Mouse (Mus musculus) embryonic facial prominence, embryonic 13.5 days (tissue): Measurements from ENCODE around the gene Smoc1. TPM values are rescaled to one million over a fixed set of nuclear protein-coding genes. Genes with fewer than 3 reads are reported as not detected.

Source experiments
- ATAC-seq: fragments of 200-750 bp; cut with Nextera tagmentation; 2 replicates; pipeline ENCODE4 v1.8.0; 2017; ENCODE audit warnings: low read depth; ENCODE audit not compliant: insufficient number of reproducible peaks, insufficient read depth, low FRiP score, low TSS enrichment
- H3K27ac ChIP-seq: fragments of 300-500 bp; sonication (generic); 2 replicates; pipeline ENCODE4 v1.5.1; 2015; ENCODE audit warnings: moderate library complexity, mild to moderate bottlenecking, inconsistent platforms
- H3K27me3 ChIP-seq: fragments of 300-500 bp; sonication (generic); 2 replicates; pipeline ENCODE4 v1.6.1; 2015; ENCODE audit warnings: mild to moderate bottlenecking, inconsistent platforms
- H3K36me3 ChIP-seq: fragments of 300-500 bp; sonication (generic); 2 replicates; pipeline ENCODE4 v1.6.1; 2015; ENCODE audit warnings: mild to moderate bottlenecking, inconsistent platforms
- H3K4me1 ChIP-seq: fragments of 300-500 bp; sonication (generic); 2 replicates; pipeline ENCODE4 v1.6.1; 2015; ENCODE audit warnings: inconsistent platforms
- H3K4me2 ChIP-seq: fragments of 300-500 bp; sonication (generic); 2 replicates; pipeline ENCODE4 v1.6.1; 2015; ENCODE audit warnings: moderate library complexity, mild to moderate bottlenecking, inconsistent platforms
- H3K4me3 ChIP-seq: fragments of 300-500 bp; sonication (generic); 2 replicates; pipeline ENCODE4 v1.5.1; 2015; ENCODE audit warnings: mild to moderate bottlenecking, inconsistent platforms
- H3K9ac ChIP-seq: fragments of 300-500 bp; sonication (generic); 2 replicates; pipeline ENCODE4 v1.6.1; 2015; ENCODE audit warnings: mild to moderate bottlenecking, inconsistent platforms
- H3K9me3 ChIP-seq: fragments of 300-500 bp; sonication (generic); 2 replicates; pipeline ENCODE4 v1.6.1; 2016; ENCODE audit warnings: inconsistent platforms
- WGBS: fragments of 180-500 bp; shearing (Covaris S2); methylation state at CpG from one replicate; pipeline ENCODE4 v1.1.7; 2015; ENCODE audit warnings: mixed read lengths; 5-methylcytosine and 5-hydroxymethylcytosine counted together
- polyA plus RNA-seq: library from polyadenylated mRNA; unstranded; fragments of >200 nt; fragmentation: Nextera tagmentation; extraction: Ambion mirVana; gene quantifications from 2 replicates; pipeline ENCODE4 v1.2.1, GENCODE M21; 2015

The Smoc1 gene
- polyA plus RNA-seq, 1 experiment from 2014 or later, result 15.5 TPM

DNA sequence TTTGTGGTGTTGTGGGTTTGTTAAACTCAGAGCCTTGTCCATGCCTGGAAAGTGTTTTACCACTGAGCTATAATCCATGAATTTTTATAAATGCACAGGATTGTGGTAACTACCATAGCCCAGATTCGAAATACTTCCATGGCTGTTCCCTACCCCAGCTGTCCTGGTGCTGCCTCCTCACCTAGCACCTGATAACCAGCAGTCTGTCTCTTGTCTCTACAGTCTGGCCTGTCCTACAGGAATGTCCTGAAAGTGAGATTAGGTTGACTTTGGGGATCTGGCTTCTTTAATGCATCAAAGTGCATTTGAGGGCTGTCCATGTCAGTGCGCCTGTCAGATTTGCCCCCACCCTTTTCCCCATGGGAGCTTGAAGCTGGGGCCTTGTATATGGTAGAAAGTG lies 29.2 kb downstream of the Smoc1 start:
- H3K36me3 ChIP-seq, result no peaks in the 10 kb centered on the region
- no peak overlapping the region for H3K4me3 ChIP-seq
- ATAC-seq, result no peak
- H3K9ac ChIP-seq, result no peak overlapping the region
- peaks cover 32% of the 10 kb centered on the region for H3K4me1 ChIP-seq
- H3K4me2 ChIP-seq, result no peak overlapping the region
- H3K9me3 ChIP-seq, result no peaks in the 10 kb centered on the region
- 97% methylated on average over 2 of the region's 2 CpGs for WGBS
- H3K27me3 ChIP-seq, result no peaks in the 10 kb centered on the region
- no peak overlapping the region for H3K27ac ChIP-seq

DNA sequence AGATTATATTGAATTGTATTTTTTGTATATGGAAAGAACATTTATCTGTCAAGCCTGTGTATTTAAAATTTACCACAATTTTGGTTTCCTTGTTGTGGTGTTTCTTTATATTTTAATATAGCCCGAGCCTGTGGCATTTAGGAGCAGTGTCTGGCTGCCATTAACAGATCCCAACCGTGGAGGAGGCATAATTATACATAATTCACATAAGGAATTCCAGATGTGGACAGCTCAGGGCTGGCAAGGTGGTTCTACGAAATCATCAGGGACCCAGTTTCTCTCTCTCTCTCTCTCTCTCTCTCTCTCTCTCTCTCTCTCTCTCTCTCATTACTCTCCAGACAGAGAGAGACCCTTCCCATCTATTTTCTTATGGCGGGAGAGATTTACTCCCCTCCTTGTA lies 31.0 kb downstream of the Smoc1 start:
- Histone ChIP-seq H3K36me3 (no peaks in the 10 kb centered on the region), H3K4me1 (peaks cover 32% of the 10 kb centered on the region), H3K9ac (no peak overlapping the region), H3K27ac (no peak overlapping the region), H3K4me3 (no peak overlapping the region), H3K27me3 (no peaks in the 10 kb centered on the region), H3K4me2 (peak overlapping the region; percentile 19; the same call in 1 of the 2 replicates), H3K9me3 (no peaks in the 10 kb centered on the region)
- WGBS, result 12% methylated on average over 4 of the region's 4 CpGs
- ATAC-seq, result peak; percentile 52; the same call in 1 of the 2 replicates

GRCm38 (mm10) chr12:81058561-81058960 lies 32.0 kb downstream of the Smoc1 start:
- Histone ChIP-seq H3K9me3 (no peaks in the 10 kb centered on the region), H3K4me2 (no peak overlapping the region), H3K36me3 (no peaks in the 10 kb centered on the region), H3K4me3 (no peak overlapping the region), H3K27ac (no peak overlapping the region), H3K9ac (no peak overlapping the region), H3K4me1 (peaks cover 32% of the 10 kb centered on the region), H3K27me3 (no peaks in the 10 kb centered on the region)
- 83% methylated on average over 3 of the region's 3 CpGs for WGBS
- no peak for ATAC-seq

- WGBS, result 78% methylated on average over 6 of the region's 6 CpGs
- no peaks in the 10 kb centered on the region for H3K36me3 ChIP-seq
- H3K9me3 ChIP-seq, result no peaks in the 10 kb centered on the region
- H3K4me2 ChIP-seq, result no peak overlapping the region
- no peak overlapping the region for H3K4me3 ChIP-seq
- H3K27ac ChIP-seq, result no peak overlapping the region
- no peaks in the 10 kb centered on the region for H3K27me3 ChIP-seq
- H3K9ac ChIP-seq, result no peak overlapping the region
- H3K4me1 ChIP-seq, result peaks cover 7% of the 10 kb centered on the region
- ATAC-seq, result no peak
These were observed 35.3 kb downstream of the Smoc1 start for GRCm38 (mm10) chr12:81061831-81062361.

GRCm38 (mm10) chr12:81063336-81063955 lies 36.8 kb downstream of the Smoc1 start:
- ATAC-seq, result no peak
- Histone ChIP-seq H3K4me1 (no peaks in the 10 kb centered on the region), H3K27me3 (no peaks in the 10 kb centered on the region), H3K9me3 (no peaks in the 10 kb centered on the region), H3K36me3 (no peaks in the 10 kb centered on the region), H3K4me2 (no peak overlapping the region), H3K27ac (no peak overlapping the region), H3K9ac (no peak overlapping the region), H3K4me3 (no peak overlapping the region)
- WGBS, result 88% methylated on average over 6 of the region's 6 CpGs

DNA sequence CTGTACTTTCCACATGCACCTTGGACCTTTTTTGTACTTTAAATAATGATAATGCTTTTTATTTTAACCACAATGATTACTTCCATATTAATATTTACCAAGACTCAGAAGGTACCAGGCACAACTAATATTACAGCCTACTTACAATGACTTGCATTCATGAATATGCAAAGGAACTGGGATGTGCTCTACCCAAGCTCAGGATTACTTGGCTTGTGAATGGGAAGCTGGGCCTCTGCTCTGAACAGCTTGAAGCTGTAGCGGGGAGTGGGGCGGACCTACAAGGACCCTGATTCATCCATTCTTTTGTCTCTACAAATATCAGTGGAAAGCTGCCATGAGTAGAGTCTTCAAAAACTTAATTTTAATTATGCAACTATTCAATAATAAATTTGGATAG lies 47.5 kb downstream of the Smoc1 start:
- Histone ChIP-seq H3K9ac (no peak overlapping the region), H3K4me3 (no peak overlapping the region), H3K27ac (no peak overlapping the region), H3K4me2 (no peak overlapping the region), H3K36me3 (no peaks in the 10 kb centered on the region), H3K4me1 (no peaks in the 10 kb centered on the region), H3K9me3 (no peaks in the 10 kb centered on the region), H3K27me3 (no peaks in the 10 kb centered on the region)
- 84% methylated on average over 2 of the region's 2 CpGs for WGBS
- no peak for ATAC-seq

DNA sequence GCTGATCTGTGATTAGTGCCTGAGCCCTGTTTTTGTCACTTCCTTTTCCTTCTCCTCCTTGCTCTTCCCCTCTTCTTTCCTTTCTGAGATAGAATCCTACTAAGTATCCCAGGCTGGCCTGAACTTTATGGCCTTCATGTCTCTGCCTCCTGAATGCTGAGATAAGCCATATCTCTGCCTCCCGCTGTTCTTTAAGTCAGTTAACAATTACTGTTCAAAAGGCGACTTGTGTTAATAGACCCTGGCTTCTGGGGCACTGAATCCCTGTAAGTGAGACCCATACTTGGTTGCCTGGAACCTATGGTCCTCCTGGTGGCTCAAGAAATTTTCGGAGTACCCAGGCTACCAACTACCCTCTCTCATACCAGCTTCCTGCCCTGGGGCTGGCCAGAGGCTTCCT lies 48.3 kb downstream of the Smoc1 start:
- no peaks in the 10 kb centered on the region for H3K27me3 ChIP-seq
- no peak for ATAC-seq
- no peak overlapping the region for H3K9ac ChIP-seq
- H3K4me3 ChIP-seq, result no peak overlapping the region
- H3K4me1 ChIP-seq, result no peaks in the 10 kb centered on the region
- H3K9me3 ChIP-seq, result no peaks in the 10 kb centered on the region
- no peak overlapping the region for H3K27ac ChIP-seq
- no peaks in the 10 kb centered on the region for H3K36me3 ChIP-seq
- H3K4me2 ChIP-seq, result no peak overlapping the region
- 83% methylated on average over 3 of the region's 3 CpGs for WGBS

- Histone ChIP-seq H3K36me3 (no peaks in the 10 kb centered on the region), H3K4me1 (no peaks in the 10 kb centered on the region), H3K9ac (no peak overlapping the region), H3K4me3 (no peak overlapping the region), H3K4me2 (no peak overlapping the region), H3K9me3 (no peaks in the 10 kb centered on the region), H3K27ac (no peak overlapping the region), H3K27me3 (no peaks in the 10 kb centered on the region)
- WGBS, result 83% methylated on average over 2 of the region's 2 CpGs
- ATAC-seq, result no peak
These were observed 51.5 kb downstream of the Smoc1 start for GRCm38 (mm10) chr12:81077953-81078646.

DNA sequence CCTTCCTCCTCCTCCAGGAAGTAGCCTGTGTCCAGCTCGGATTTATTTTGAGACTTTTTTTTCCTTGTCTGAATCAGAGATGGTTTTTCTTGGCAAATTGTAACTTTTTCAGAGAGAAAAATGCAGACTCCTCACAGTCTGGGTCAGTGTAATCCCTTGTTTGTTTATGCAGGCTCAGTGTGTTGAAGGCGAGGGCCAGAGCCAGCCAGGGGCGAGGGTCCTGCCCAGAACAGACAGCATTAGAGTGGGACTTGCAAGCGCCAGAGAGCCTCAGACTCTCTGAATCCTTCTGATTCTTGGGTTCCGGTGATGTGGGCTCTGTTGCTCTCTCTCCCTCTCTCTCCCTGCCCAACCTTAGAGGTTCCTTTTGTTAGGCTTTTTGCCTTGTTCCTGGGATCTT lies 53.7 kb downstream of the Smoc1 start:
- WGBS, result 66% methylated on average over 5 of the region's 5 CpGs
- Histone ChIP-seq H3K36me3 (no peaks in the 10 kb centered on the region), H3K9me3 (no peaks in the 10 kb centered on the region), H3K4me3 (no peak overlapping the region), H3K27ac (no peak overlapping the region), H3K27me3 (no peaks in the 10 kb centered on the region), H3K9ac (no peak overlapping the region), H3K4me2 (no peak overlapping the region), H3K4me1 (no peaks in the 10 kb centered on the region)
- ATAC-seq, result no peak

GRCm38 (mm10) chr12:81081031-81081430 lies 54.4 kb downstream of the Smoc1 start:
- no peak overlapping the region for H3K4me2 ChIP-seq
- H3K4me3 ChIP-seq, result no peak overlapping the region
- H3K27me3 ChIP-seq, result no peaks in the 10 kb centered on the region
- no peaks in the 10 kb centered on the region for H3K36me3 ChIP-seq
- no peak for ATAC-seq
- no peaks in the 10 kb centered on the region for H3K4me1 ChIP-seq
- 79% methylated on average over 3 of the region's 3 CpGs for WGBS
- no peaks in the 10 kb centered on the region for H3K9me3 ChIP-seq
- no peak overlapping the region for H3K9ac ChIP-seq
- H3K27ac ChIP-seq, result no peak overlapping the region

DNA sequence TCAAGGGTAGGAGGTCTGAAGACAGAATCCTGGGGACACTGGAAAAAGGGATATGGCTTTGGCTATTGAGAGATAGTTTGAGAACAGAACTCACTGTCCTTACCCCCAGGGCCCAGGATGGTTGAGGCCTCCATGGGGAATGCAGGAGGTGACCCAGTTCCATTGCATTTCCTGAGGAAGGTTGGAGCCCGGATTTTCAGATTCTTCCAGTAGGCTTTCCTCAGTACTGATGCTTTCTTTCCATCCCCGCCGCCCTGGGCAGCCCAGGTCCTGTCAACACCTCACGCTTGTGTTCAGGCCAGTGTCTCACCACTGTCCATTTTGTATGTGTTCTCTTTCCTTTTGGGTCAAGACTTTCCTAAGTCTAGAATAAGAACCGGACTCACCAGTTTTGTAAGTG lies 56.5 kb downstream of the Smoc1 start:
- H3K4me3 ChIP-seq, result no peak overlapping the region
- ATAC-seq, result no peak
- H3K9ac ChIP-seq, result no peak overlapping the region
- WGBS, result 92% methylated on average over 5 of the region's 5 CpGs
- H3K4me2 ChIP-seq, result no peak overlapping the region
- no peaks in the 10 kb centered on the region for H3K27me3 ChIP-seq
- no peak overlapping the region for H3K27ac ChIP-seq
- no peaks in the 10 kb centered on the region for H3K9me3 ChIP-seq
- H3K36me3 ChIP-seq, result no peaks in the 10 kb centered on the region
- H3K4me1 ChIP-seq, result no peaks in the 10 kb centered on the region

DNA sequence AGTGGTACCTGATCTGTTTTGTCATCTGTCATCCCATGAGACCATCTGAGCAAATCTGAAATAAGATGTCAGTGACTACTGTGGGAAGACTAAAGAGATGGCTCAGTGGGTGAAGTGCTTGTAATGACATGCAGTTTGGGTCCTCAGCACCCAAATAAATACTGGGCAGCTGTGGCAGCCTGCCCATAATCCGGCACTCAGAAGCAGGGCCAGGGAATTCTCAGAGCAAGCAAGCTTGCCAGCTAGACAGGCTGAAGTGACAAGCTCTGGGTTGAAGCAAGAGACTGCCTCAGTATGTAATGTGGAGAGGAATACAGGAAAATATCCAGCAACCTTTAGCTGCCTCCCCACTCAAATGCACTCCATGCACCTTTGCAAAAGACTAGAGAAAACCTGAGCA lies 58.6 kb downstream of the Smoc1 start:
- Histone ChIP-seq H3K4me3 (no peak overlapping the region), H3K4me1 (no peaks in the 10 kb centered on the region), H3K27me3 (no peaks in the 10 kb centered on the region), H3K27ac (no peak overlapping the region), H3K9ac (no peak overlapping the region), H3K36me3 (no peaks in the 10 kb centered on the region), H3K4me2 (no peak overlapping the region), H3K9me3 (no peaks in the 10 kb centered on the region)
- WGBS, result 82% methylated on average over 1 of the region's 1 CpGs
- no peak for ATAC-seq
